Mouse (Mus musculus) intestine, embryonic 16.5 days (tissue): Measurements from ENCODE around the gene Aff3. TPM values are rescaled to one million over a fixed set of nuclear protein-coding genes. Genes with fewer than 3 reads are reported as not detected.

Experiments
- ATAC-seq: fragments of 200-750 bp; cut with Nextera tagmentation; 2 replicates; pipeline ENCODE4 v1.8.0; 2017; ENCODE audit warnings: moderate TSS enrichment, moderate library complexity
- H3K27ac ChIP-seq: fragments of 300-500 bp; sonication (generic); 2 replicates; pipeline ENCODE4 v1.5.1; 2014; ENCODE audit warnings: mild to moderate bottlenecking, low read length
- H3K27me3 ChIP-seq: fragments of 300-500 bp; sonication (generic); replicated peaks from 2 replicates; pipeline ENCODE4 v1.6.1; 2014; ENCODE audit warnings: low read length, control low read depth, mixed read lengths; ENCODE audit not compliant: control insufficient read depth, insufficient read depth
- H3K36me3 ChIP-seq: fragments of 300-500 bp; sonication (generic); 2 replicates; pipeline ENCODE4 v1.6.1; 2014; ENCODE audit warnings: low read length, control low read depth; ENCODE audit not compliant: control insufficient read depth, insufficient read depth
- H3K4me1 ChIP-seq: fragments of 300-500 bp; sonication (generic); 2 replicates; pipeline ENCODE4 v1.6.1; 2014; ENCODE audit warnings: low read length, control low read depth, mixed read lengths; ENCODE audit not compliant: control insufficient read depth, insufficient read depth
- H3K4me2 ChIP-seq: fragments of 300-500 bp; sonication (generic); 2 replicates; pipeline ENCODE4 v1.6.1; 2014; ENCODE audit warnings: low read depth, low read length, control low read depth
- H3K4me3 ChIP-seq: fragments of 300-500 bp; sonication (generic); 2 replicates; pipeline ENCODE4 v1.5.1; 2014; ENCODE audit warnings: mild to moderate bottlenecking, low read length
- H3K9ac ChIP-seq: fragments of 300-500 bp; sonication (generic); 2 replicates; pipeline ENCODE4 v1.6.1; 2014; ENCODE audit warnings: low read depth, low read length
- H3K9me3 ChIP-seq: fragments of 300-500 bp; sonication (generic); 2 replicates; pipeline ENCODE4 v1.6.1; 2016; ENCODE audit warnings: low read length, control low read depth; ENCODE audit not compliant: control insufficient read depth
- WGBS: fragments of 180-500 bp; shearing (Covaris S2); extraction: QIAGEN DNeasy Blood & Tissue Kit; methylation state at CpG from one replicate; pipeline ENCODE4 v1.1.7; 2014; 5-methylcytosine and 5-hydroxymethylcytosine counted together
- polyA plus RNA-seq: library from polyadenylated mRNA; unstranded; fragments of >200 nt; fragmentation: Nextera tagmentation; extraction: Ambion mirVana; gene quantifications from 2 replicates; pipeline ENCODE4 v1.2.1, GENCODE M21; 2015

The Aff3 gene
- polyA plus RNA-seq, 1 experiment from 2014 or later: 2.1 TPM

GRCm38 (mm10) chr1:38415511-38415910 lies 249.2 kb downstream of the Aff3 start:
- Histone ChIP-seq H3K36me3 (no peaks in the 10 kb centered on the region), H3K9ac (no peak overlapping the region), H3K27me3 (no peaks in the 10 kb centered on the region), H3K9me3 (no peaks in the 10 kb centered on the region), H3K4me2 (no peak overlapping the region), H3K27ac (no peak overlapping the region), H3K4me1 (no peaks in the 10 kb centered on the region), H3K4me3 (no peak overlapping the region)
- WGBS: 90% methylated on average over 6 of the region's 6 CpGs
- ATAC-seq: no peak

- 65% methylated on average over 4 of the region's 4 CpGs for WGBS
- Histone ChIP-seq H3K4me3 (no peak overlapping the region), H3K27me3 (no peaks in the 10 kb centered on the region), H3K9me3 (no peaks in the 10 kb centered on the region), H3K9ac (no peak overlapping the region), H3K4me2 (no peak overlapping the region), H3K27ac (no peak overlapping the region), H3K36me3 (no peaks in the 10 kb centered on the region), H3K4me1 (no peaks in the 10 kb centered on the region)
- no peak for ATAC-seq
Observed at GRCm38 (mm10) chr1:38411106-38411505, 253.6 kb downstream of the Aff3 start.

- ATAC-seq: no peak
- Histone ChIP-seq H3K4me1 (no peaks in the 10 kb centered on the region), H3K4me3 (no peak overlapping the region), H3K9me3 (no peaks in the 10 kb centered on the region), H3K27ac (no peak overlapping the region), H3K27me3 (no peaks in the 10 kb centered on the region), H3K9ac (no peak overlapping the region), H3K4me2 (no peak overlapping the region), H3K36me3 (no peaks in the 10 kb centered on the region)
- 52% methylated on average over 4 of the region's 4 CpGs for WGBS
Observed at GRCm38 (mm10) chr1:38410457-38410856, 254.3 kb downstream of the Aff3 start.

GRCm38 (mm10) chr1:38408241-38408640 lies 256.5 kb downstream of the Aff3 start:
- Histone ChIP-seq H3K36me3 (no peaks in the 10 kb centered on the region), H3K27me3 (no peaks in the 10 kb centered on the region), H3K4me3 (no peak overlapping the region), H3K4me2 (no peak overlapping the region), H3K27ac (no peak overlapping the region), H3K9me3 (no peaks in the 10 kb centered on the region), H3K4me1 (no peaks in the 10 kb centered on the region), H3K9ac (no peak overlapping the region)
- 76% methylated on average over 3 of the region's 3 CpGs for WGBS
- ATAC-seq: no peak

DNA sequence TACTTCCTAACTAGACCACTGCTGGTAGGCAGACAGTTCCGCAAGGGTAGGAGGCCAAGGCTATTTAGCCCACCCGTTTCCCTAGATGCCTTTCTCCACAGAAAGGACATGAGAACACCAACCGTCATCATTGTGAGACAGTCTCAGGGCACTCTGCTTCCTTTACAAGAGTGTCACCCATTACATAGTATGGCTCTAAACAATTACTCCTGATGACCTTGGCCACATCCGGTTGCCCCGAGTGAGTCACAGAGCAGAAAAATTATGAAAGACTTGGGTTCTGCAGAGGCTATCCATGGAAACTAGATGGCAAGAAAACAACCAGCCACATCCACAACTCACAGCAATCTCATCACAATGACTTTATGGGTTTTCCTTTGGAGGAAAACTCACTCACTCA lies 261.0 kb downstream of the Aff3 start:
- Histone ChIP-seq H3K4me1 (no peaks in the 10 kb centered on the region), H3K4me3 (no peak overlapping the region), H3K27ac (no peak overlapping the region), H3K9me3 (no peaks in the 10 kb centered on the region), H3K36me3 (no peaks in the 10 kb centered on the region), H3K4me2 (no peak overlapping the region), H3K9ac (no peak overlapping the region), H3K27me3 (no peaks in the 10 kb centered on the region)
- ATAC-seq: no peak
- 87% methylated on average over 5 of the region's 5 CpGs for WGBS

DNA sequence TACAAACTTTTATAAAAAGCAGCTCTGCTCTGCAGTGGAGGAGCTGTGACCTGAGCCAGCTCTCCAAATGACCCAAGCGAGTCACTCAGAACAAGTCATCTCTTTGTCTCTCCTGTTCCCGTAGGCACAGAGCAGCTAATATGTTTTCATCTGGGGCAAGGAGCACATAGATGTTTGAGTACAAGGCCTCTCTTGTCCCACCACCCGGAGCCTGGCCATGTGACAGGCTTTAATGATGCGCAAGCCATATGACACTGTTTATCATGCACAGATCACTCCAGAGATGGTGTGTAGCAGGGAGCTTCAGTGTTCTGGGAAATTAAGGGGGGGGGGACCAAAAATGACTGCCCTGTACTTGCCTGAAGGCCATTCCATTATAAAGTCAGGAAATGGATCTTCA lies 262.9 kb downstream of the Aff3 start:
- no peak; the same call in 1 of the 2 replicates for ATAC-seq
- no peak overlapping the region for H3K9ac ChIP-seq
- no peak overlapping the region for H3K4me3 ChIP-seq
- H3K4me2 ChIP-seq: no peak overlapping the region
- 65% methylated on average over 4 of the region's 4 CpGs for WGBS
- no peaks in the 10 kb centered on the region for H3K4me1 ChIP-seq
- H3K27ac ChIP-seq: no peak overlapping the region
- H3K9me3 ChIP-seq: no peaks in the 10 kb centered on the region
- H3K36me3 ChIP-seq: no peaks in the 10 kb centered on the region
- no peaks in the 10 kb centered on the region for H3K27me3 ChIP-seq

DNA sequence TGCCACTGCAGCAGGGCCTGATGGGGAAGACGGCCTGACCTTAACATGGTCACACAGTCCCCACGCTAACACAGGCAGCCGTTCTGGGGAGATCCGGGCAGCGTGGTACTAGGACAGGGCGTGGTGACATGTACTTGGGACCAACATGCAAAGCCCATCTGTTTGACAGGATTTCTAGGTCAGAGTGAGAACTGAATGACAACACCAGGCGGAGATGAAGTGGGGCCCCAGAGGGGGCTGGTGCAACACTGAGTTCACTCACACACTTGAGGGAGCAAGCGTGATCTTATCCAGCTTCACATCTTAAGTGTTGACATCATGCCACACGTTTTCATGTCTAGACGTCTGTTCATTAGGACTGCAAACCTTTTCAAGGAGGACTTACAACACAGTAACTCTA lies 265.5 kb downstream of the Aff3 start:
- Histone ChIP-seq H3K9ac (no peak overlapping the region), H3K27me3 (no peaks in the 10 kb centered on the region), H3K9me3 (no peaks in the 10 kb centered on the region), H3K4me2 (no peak overlapping the region), H3K4me1 (no peaks in the 10 kb centered on the region), H3K4me3 (no peak overlapping the region), H3K36me3 (no peaks in the 10 kb centered on the region), H3K27ac (no peak overlapping the region)
- no peak for ATAC-seq
- 83% methylated on average over 10 of the region's 10 CpGs for WGBS

DNA sequence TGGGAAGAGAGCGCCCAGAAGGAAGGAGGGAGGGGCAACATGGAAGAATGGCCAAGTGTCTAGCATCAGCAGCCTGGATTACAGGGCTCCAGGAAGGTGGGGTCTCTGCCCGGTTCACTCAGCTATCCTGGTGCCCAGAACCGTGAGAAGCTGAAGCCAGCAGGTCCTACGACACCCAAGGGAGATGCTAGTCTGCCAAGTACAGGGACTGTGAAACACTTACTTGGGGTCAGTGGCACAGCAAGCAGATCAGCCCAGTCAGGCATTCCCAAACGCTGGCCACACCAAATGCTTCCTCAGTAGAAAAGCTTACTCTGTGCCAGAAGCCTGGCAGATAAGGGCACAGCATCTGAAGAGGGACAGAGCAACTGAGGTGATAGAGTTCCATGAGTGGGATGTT lies 266.2 kb downstream of the Aff3 start:
- 81% methylated on average over 5 of the region's 5 CpGs for WGBS
- no peak overlapping the region for H3K9ac ChIP-seq
- no peak overlapping the region for H3K4me2 ChIP-seq
- ATAC-seq: no peak
- H3K4me1 ChIP-seq: no peaks in the 10 kb centered on the region
- H3K4me3 ChIP-seq: no peak overlapping the region
- H3K27me3 ChIP-seq: no peaks in the 10 kb centered on the region
- H3K36me3 ChIP-seq: no peaks in the 10 kb centered on the region
- H3K9me3 ChIP-seq: no peaks in the 10 kb centered on the region
- no peak overlapping the region for H3K27ac ChIP-seq

DNA sequence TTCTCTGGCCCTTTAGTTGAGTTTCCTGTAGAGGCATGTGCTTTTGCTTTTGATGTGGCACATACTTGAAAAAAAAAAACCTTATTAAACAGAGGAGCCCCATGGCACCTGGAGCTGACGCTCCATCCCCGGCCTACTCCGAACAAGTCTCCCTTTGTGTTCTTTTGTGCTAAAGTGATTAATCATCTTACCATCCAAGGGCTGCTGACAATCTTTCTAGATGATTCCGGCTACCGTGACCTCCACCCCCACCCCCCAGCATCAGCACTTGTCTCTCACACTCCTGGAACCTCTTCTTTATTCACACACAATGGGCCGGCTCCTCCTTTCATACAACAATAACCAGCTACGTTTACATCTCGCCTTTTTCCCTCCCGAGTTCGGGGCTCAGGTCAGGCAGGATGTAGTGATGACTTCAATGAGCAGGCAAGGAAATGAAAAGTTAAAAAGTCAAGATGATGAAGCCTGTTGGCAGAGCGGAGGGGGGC lies 269.5 kb downstream of the Aff3 start:
- no peak overlapping the region for H3K9ac ChIP-seq
- ATAC-seq: no peak
- no peak overlapping the region for H3K4me2 ChIP-seq
- H3K9me3 ChIP-seq: no peaks in the 10 kb centered on the region
- H3K27me3 ChIP-seq: no peaks in the 10 kb centered on the region
- no peak overlapping the region for H3K4me3 ChIP-seq
- H3K4me1 ChIP-seq: no peaks in the 10 kb centered on the region
- H3K36me3 ChIP-seq: no peaks in the 10 kb centered on the region
- no peak overlapping the region for H3K27ac ChIP-seq
- 56% methylated on average over 11 of the region's 11 CpGs for WGBS

DNA sequence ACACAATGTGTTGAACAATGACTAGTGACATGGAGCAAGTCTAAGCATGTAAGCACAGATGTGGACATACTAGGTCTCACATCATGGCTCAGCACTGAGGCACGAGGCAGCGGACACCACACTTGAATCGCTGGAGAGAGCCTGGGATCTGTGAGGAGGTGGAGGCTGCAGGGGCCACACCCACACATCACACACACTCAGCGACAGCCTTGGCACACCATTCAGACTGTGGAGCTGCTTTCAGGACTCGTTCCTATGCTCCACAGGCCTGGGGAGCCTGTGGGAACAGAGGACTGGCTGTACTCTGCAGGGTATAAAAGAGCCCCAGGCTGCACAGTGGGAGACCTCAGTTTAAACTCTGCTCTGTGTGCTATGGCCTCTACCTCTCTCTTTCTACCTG lies 270.3 kb downstream of the Aff3 start:
- no peaks in the 10 kb centered on the region for H3K4me1 ChIP-seq
- H3K27me3 ChIP-seq: no peaks in the 10 kb centered on the region
- no peaks in the 10 kb centered on the region for H3K9me3 ChIP-seq
- no peak overlapping the region for H3K9ac ChIP-seq
- H3K4me3 ChIP-seq: no peak overlapping the region
- no peak overlapping the region for H3K27ac ChIP-seq
- ATAC-seq: no peak
- H3K36me3 ChIP-seq: no peaks in the 10 kb centered on the region
- WGBS: 47% methylated on average over 5 of the region's 5 CpGs
- H3K4me2 ChIP-seq: no peak overlapping the region
